Mouse (Mus musculus) lung, postnatal 0 days (tissue): ENCODE data around the gene Zc3h7a.

Experiments
- CTCF ChIP-seq: IDR thresholded peaks from 2 replicates; pipeline ENCODE4 v1.5.1; 2016; ENCODE audit warnings: antibody characterized with exemption, mild to moderate bottlenecking
- EP300 ChIP-seq: IDR thresholded peaks from 2 replicates; pipeline ENCODE4 v1.6.1; 2016; ENCODE audit warnings: antibody characterized with exemption, mild to moderate bottlenecking, control low read depth

DNA sequence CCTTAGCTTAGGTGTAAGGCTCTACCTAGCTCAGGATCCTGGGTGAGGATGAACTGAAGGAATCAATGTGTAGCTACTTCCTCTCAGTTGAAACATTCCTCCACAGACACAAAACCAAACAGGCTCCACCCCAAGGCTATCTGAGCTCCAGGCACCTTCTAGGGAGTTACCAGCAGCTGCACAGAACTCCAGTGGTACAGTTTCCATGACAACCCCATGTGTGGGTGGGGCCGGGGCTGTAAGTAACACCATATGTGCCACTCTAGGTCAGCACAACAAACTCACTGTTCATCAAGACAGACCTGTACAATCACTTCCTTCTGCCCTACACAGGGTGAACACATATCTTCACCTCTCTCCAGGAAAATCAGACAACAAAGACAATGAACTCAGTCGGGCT is 22.3 kb upstream of the Zc3h7a start:
- TF ChIP-seq CTCF (no peak), EP300 (no peak)
